Mouse (Mus musculus): ENCODE measurements around the gene Grm8. TPM values are rescaled to one million over a fixed set of nuclear protein-coding genes. Genes with fewer than 3 reads are reported as not detected.

Grm8 gene
- polyA plus RNA-seq, 1 experiment from 2014 or later, result 3.7 TPM

DNA sequence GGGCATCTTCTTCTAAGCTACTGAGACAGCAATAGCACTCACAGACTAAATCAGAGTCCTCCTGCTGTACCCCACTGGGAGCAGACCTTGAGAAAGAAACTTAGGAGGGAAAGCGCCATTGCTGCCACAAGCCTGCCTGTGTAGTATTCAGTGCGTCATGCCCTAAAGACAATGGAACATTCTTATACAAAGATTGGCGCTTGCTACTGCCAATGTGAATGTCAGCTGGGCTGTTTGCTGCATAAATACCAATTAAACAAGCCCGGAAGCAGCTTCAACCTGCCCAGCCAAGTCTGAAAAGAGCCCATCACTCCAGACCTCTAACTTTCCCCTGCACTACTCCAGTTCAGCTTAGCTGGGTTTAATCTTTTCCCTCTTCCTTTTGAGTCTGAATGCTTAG is 2.9 kb downstream of the Grm8 start:
- Histone ChIP-seq H3K36me3 (ENCODE audit: control insufficient read depth, insufficient read depth, low read length) (no peaks in the 10 kb centered on the region), H3K27ac (ENCODE audit: low read length) (no peak overlapping the region), H3K9ac (ENCODE audit: low read depth, low read length) (no peak overlapping the region), H3K4me2 (ENCODE audit: low read depth, low read length) (no peak overlapping the region), H3K4me1 (ENCODE audit: control insufficient read depth, insufficient read depth, low read length) (peaks cover 12% of the 10 kb centered on the region; the same call in 1 of the 2 replicates), H3K4me3 (ENCODE audit: low read length) (no peak overlapping the region), H3K9me3 (ENCODE audit: control insufficient read depth, low read length) (no peaks in the 10 kb centered on the region), H3K27me3 (replicated peaks; ENCODE audit: control insufficient read depth, insufficient read depth, low read length) (peaks cover 36% of the 10 kb centered on the region)
- ATAC-seq, result no peak
- 19% methylated on average over 4 of the region's 4 CpGs for WGBS

DNA sequence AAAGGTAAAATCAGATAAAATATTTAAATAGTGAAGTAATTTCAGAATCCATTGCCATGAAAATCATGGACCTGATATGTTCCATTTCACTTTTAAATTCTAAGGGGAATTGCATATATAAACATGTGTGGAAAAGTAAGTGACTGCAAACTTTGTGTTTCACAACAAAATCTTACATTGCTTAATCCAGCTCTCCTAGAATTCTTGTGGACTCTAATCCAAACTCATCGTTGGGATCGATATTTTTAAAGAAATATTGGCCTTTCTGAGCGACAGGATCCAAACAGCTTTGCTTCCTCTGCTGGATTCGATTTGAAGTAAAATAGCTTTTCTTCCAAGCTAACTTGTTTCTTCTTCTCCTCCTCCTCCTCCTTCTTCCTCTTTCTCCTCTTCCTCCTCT is 6.1 kb downstream of the Grm8 start:
- no peaks in the 10 kb centered on the region for H3K36me3 ChIP-seq (ENCODE audit: control insufficient read depth, insufficient read depth, low read length)
- ATAC-seq, result no peak
- no peak overlapping the region for H3K27ac ChIP-seq (ENCODE audit: low read length)
- no peaks in the 10 kb centered on the region for H3K9me3 ChIP-seq (ENCODE audit: control insufficient read depth, low read length)
- no peak overlapping the region for H3K9ac ChIP-seq (ENCODE audit: low read depth, low read length)
- WGBS, result 88% methylated on average over 4 of the region's 4 CpGs
- H3K4me2 ChIP-seq (ENCODE audit: low read depth, low read length), result no peak overlapping the region
- H3K27me3 ChIP-seq (replicated peaks; ENCODE audit: control insufficient read depth, insufficient read depth, low read length), result peaks cover 19% of the 10 kb centered on the region
- no peaks in the 10 kb centered on the region for H3K4me1 ChIP-seq (ENCODE audit: control insufficient read depth, insufficient read depth, low read length)
- no peak overlapping the region for H3K4me3 ChIP-seq (ENCODE audit: low read length)

DNA sequence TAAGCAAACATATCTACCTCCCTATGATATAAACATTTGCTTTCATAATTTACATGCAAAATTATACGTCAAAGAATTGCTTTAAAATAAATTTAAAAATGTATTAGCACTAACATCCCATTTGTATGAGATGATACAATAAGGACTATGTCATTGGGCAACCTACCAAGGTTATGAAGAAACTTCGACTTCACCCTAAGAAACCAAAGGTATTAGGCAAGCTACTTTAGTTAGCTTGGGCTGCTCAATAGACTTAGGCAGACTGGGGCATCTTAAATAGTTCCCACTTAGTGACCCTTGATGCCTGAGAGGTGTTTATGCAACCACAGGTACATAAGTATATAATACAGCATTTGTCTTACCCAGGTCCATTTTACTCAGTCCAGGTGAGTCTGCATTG is 19.5 kb downstream of the Grm8 start:
- no peak for ATAC-seq
- H3K4me3 ChIP-seq (ENCODE audit: low read length), result no peak overlapping the region
- H3K9ac ChIP-seq (ENCODE audit: low read depth, low read length), result no peak overlapping the region
- no peaks in the 10 kb centered on the region for H3K36me3 ChIP-seq (ENCODE audit: control insufficient read depth, insufficient read depth, low read length)
- no peak overlapping the region for H3K27ac ChIP-seq (ENCODE audit: low read length)
- no peaks in the 10 kb centered on the region for H3K9me3 ChIP-seq (ENCODE audit: control insufficient read depth, low read length)
- no peak overlapping the region for H3K4me2 ChIP-seq (ENCODE audit: low read depth, low read length)
- WGBS, result 89% methylated on average over 2 of the region's 2 CpGs
- no peaks in the 10 kb centered on the region for H3K27me3 ChIP-seq (replicated peaks; ENCODE audit: control insufficient read depth, insufficient read depth, low read length)
- no peaks in the 10 kb centered on the region for H3K4me1 ChIP-seq (ENCODE audit: control insufficient read depth, insufficient read depth, low read length)

DNA sequence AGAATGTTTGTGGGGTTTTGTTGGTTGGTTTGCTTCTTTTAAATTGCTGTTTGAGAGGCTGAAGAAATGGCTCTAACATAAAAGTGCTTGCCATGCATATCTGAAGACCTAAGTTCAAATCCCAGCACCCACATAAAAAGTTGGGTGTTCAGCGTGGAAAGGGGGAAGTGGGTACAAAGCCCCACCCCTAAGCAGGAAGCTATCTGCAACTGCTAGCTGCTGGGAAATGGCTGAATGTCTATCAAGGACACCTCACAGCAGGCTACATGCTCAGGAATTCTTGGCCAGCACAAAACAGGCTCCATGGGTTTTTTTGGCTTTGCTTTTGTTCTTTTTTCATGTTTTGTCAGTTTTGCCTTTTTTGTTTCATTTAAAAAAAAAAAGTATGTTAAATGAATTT is 20.1 kb downstream of the Grm8 start:
- Histone ChIP-seq H3K4me2 (ENCODE audit: low read depth, low read length) (no peak overlapping the region), H3K36me3 (ENCODE audit: control insufficient read depth, insufficient read depth, low read length) (no peaks in the 10 kb centered on the region), H3K4me3 (ENCODE audit: low read length) (no peak overlapping the region), H3K27me3 (replicated peaks; ENCODE audit: control insufficient read depth, insufficient read depth, low read length) (no peaks in the 10 kb centered on the region), H3K27ac (ENCODE audit: low read length) (no peak overlapping the region), H3K9me3 (ENCODE audit: control insufficient read depth, low read length) (no peaks in the 10 kb centered on the region), H3K9ac (ENCODE audit: low read depth, low read length) (no peak overlapping the region), H3K4me1 (ENCODE audit: control insufficient read depth, insufficient read depth, low read length) (no peaks in the 10 kb centered on the region)
- no peak for ATAC-seq
- WGBS, result 78% methylated on average over 1 of the region's 1 CpGs

DNA sequence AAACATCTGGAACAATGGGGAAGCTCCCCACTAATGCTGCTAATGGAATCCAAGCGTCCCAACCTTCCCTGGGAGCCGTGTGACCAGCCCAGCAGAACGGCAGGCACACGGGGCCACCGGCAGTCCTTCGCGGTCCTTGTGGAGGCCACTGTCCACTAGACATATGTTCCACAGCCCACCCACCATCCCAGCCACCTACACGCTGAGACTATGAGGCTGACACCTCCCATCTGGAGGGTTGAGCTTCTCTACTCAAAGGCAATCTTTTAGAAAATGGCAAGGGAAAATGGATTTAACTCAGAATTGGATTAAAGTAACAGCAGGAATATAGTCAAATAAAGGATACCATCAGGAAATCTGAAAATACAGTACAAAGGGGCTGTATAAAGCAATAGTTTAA is 23.4 kb downstream of the Grm8 start:
- H3K4me1 ChIP-seq (ENCODE audit: control insufficient read depth, insufficient read depth, low read length), result no peaks in the 10 kb centered on the region
- H3K27ac ChIP-seq (ENCODE audit: low read length), result no peak overlapping the region
- H3K4me2 ChIP-seq (ENCODE audit: low read depth, low read length), result no peak overlapping the region
- no peak overlapping the region for H3K9ac ChIP-seq (ENCODE audit: low read depth, low read length)
- 85% methylated on average over 8 of the region's 8 CpGs for WGBS
- ATAC-seq, result no peak
- H3K27me3 ChIP-seq (replicated peaks; ENCODE audit: control insufficient read depth, insufficient read depth, low read length), result no peaks in the 10 kb centered on the region
- H3K4me3 ChIP-seq (ENCODE audit: low read length), result no peak overlapping the region
- H3K36me3 ChIP-seq (ENCODE audit: control insufficient read depth, insufficient read depth, low read length), result no peaks in the 10 kb centered on the region
- no peaks in the 10 kb centered on the region for H3K9me3 ChIP-seq (ENCODE audit: control insufficient read depth, low read length)

DNA sequence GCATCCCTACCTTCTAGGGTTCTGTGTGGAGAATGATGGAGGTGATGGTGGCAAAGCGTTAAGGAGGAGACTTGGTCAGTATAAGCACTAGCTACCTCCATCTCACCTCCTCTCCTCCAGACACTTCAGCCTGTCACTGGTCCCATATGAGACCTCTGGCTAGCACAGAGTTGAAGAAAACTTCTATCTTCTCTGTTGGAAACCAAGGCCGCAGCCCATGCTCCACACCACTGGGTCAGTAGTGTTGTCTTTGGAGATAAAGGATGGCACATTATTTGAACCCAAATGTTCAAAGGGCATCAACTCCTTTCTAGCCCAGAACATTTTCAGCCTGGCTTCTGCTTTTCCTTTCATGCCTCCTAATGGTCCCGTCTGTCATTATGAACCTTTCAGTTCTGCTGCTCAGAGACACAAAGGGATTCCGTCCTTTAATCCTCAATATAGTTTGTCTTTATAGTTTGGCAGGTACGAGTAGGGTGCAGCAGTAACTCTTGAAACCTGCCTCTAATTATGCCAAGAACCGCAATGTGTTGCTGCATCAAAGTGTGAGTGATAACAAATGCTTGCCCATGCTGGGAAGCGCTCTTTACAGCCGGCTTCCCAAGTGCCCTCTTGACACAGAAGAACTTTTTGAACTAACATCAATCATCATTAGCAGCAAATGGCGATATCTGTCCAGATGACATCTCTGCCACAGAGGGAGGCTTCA is 32.2 kb downstream of the Grm8 start:
- ATAC-seq, result no peak
- Histone ChIP-seq H3K4me1 (ENCODE audit: control insufficient read depth, insufficient read depth, low read length) (no peaks in the 10 kb centered on the region), H3K9me3 (ENCODE audit: control insufficient read depth, low read length) (no peaks in the 10 kb centered on the region), H3K4me3 (ENCODE audit: low read length) (no peak overlapping the region), H3K36me3 (ENCODE audit: control insufficient read depth, insufficient read depth, low read length) (no peaks in the 10 kb centered on the region), H3K4me2 (ENCODE audit: low read depth, low read length) (no peak overlapping the region), H3K9ac (ENCODE audit: low read depth, low read length) (no peak overlapping the region), H3K27ac (ENCODE audit: low read length) (no peak overlapping the region), H3K27me3 (replicated peaks; ENCODE audit: control insufficient read depth, insufficient read depth, low read length) (no peaks in the 10 kb centered on the region)
- 45% methylated on average over 9 of the region's 9 CpGs for WGBS

DNA sequence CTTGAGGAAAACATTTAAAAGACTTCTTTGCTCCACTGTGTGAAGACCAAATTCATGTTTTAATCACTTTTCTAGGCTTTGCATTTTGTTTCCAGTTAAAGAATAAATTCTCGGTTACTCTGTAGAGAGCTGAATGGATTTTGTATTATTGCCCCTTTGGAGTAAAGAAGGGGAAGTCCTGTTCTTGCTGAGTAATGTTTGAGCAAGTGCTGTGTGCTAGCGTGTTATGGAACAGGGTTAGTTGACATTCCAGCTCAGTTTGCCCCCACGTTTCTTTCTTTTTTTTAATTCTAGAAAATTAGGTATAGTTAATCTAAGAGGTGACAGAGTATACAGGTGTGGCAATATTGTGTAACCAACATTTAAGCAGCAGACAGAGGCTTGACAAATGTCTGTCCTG is 35.0 kb downstream of the Grm8 start:
- Histone ChIP-seq H3K27me3 (replicated peaks; ENCODE audit: control insufficient read depth, insufficient read depth, low read length) (no peaks in the 10 kb centered on the region), H3K4me3 (ENCODE audit: low read length) (no peak overlapping the region), H3K4me1 (ENCODE audit: control insufficient read depth, insufficient read depth, low read length) (no peaks in the 10 kb centered on the region), H3K9ac (ENCODE audit: low read depth, low read length) (no peak overlapping the region), H3K9me3 (ENCODE audit: control insufficient read depth, low read length) (no peaks in the 10 kb centered on the region), H3K27ac (ENCODE audit: low read length) (no peak overlapping the region), H3K4me2 (ENCODE audit: low read depth, low read length) (no peak overlapping the region), H3K36me3 (ENCODE audit: control insufficient read depth, insufficient read depth, low read length) (no peaks in the 10 kb centered on the region)
- no peak for ATAC-seq
- 78% methylated on average over 3 of the region's 3 CpGs for WGBS

DNA sequence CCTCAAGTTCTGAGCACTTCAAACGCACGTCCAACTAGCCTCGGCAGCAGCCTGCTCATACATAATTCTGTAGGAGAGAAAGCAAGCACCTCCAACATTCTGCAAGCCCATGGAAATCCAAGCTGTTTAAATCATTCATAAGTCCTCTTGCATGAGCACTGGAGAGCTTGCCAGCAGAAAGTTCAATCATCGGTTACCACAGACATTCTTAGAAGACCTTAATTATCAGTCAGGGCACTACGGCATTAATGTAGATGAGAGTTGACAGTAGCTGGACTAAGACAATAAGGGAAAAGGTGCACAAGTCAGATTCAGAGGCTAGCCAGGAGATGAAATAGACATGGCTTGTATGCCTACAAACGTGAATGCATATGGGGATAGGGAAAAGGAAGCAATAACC is 42.5 kb downstream of the Grm8 start:
- no peaks in the 10 kb centered on the region for H3K27me3 ChIP-seq (replicated peaks; ENCODE audit: control insufficient read depth, insufficient read depth, low read length)
- no peaks in the 10 kb centered on the region for H3K4me1 ChIP-seq (ENCODE audit: control insufficient read depth, insufficient read depth, low read length)
- ATAC-seq, result no peak

DNA sequence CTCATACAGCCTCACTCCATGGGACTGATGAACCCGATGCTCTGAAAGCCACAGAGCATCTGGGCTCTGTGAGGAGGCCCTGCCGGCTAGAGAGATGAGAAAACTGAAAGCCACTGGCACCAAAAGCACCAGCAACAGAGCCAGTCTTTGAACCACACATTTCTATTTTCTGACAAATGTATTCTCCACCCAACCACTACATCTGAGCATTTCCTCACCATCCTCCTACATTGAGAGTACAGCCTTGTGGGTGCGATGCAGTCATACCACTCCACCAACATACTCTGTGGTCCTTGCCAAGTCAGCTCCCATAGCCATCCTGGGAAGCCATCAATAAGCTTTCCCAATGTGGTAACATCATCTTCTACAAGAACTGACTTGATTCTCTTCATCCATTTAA is 43.1 kb downstream of the Grm8 start:
- H3K27ac ChIP-seq (ENCODE audit: low read length), result no peak overlapping the region
- H3K4me2 ChIP-seq (ENCODE audit: low read depth, low read length), result no peak overlapping the region
- no peaks in the 10 kb centered on the region for H3K9me3 ChIP-seq (ENCODE audit: control insufficient read depth, low read length)
- WGBS, result 81% methylated on average over 3 of the region's 3 CpGs
- no peak overlapping the region for H3K9ac ChIP-seq (ENCODE audit: low read depth, low read length)
- ATAC-seq, result no peak
- H3K4me1 ChIP-seq (ENCODE audit: control insufficient read depth, insufficient read depth, low read length), result no peaks in the 10 kb centered on the region
- H3K36me3 ChIP-seq (ENCODE audit: control insufficient read depth, insufficient read depth, low read length), result no peaks in the 10 kb centered on the region
- H3K27me3 ChIP-seq (replicated peaks; ENCODE audit: control insufficient read depth, insufficient read depth, low read length), result no peaks in the 10 kb centered on the region
- H3K4me3 ChIP-seq (ENCODE audit: low read length), result no peak overlapping the region

More for the DNA sequence above, 42.5 kb downstream of the Grm8 start:
- H3K9ac ChIP-seq (ENCODE audit: low read depth, low read length), result no peak overlapping the region
- no peaks in the 10 kb centered on the region for H3K36me3 ChIP-seq (ENCODE audit: control insufficient read depth, insufficient read depth, low read length)
- 86% methylated on average over 6 of the region's 6 CpGs for WGBS
- H3K9me3 ChIP-seq (ENCODE audit: control insufficient read depth, low read length), result no peaks in the 10 kb centered on the region
- H3K4me2 ChIP-seq (ENCODE audit: low read depth, low read length), result no peak overlapping the region
- no peak overlapping the region for H3K27ac ChIP-seq (ENCODE audit: low read length)
- no peak overlapping the region for H3K4me3 ChIP-seq (ENCODE audit: low read length)

DNA sequence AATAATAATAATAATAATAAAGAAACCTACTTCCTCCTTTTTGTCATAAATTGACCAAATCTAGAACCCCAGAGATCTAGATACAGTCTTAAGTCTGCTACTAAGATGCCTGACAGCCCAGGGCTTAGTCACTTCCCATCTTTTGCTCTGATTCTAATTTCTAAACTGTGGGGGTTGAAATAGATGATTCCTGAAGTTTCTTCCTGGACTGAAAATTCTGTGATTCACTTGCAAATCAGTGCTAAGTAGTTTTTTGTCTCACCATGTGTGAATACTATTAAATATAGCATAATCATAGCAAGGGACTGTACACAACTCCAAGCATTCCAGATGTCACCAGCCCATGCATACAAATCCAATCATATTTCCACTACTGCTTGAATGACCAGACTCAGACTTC is 44.0 kb downstream of the Grm8 start:
- H3K4me1 ChIP-seq (ENCODE audit: control insufficient read depth, insufficient read depth, low read length), result no peaks in the 10 kb centered on the region
- no peak overlapping the region for H3K4me2 ChIP-seq (ENCODE audit: low read depth, low read length)
- no peaks in the 10 kb centered on the region for H3K27me3 ChIP-seq (replicated peaks; ENCODE audit: control insufficient read depth, insufficient read depth, low read length)
- no peak overlapping the region for H3K9ac ChIP-seq (ENCODE audit: low read depth, low read length)
- no peaks in the 10 kb centered on the region for H3K9me3 ChIP-seq (ENCODE audit: control insufficient read depth, low read length)
- no peak overlapping the region for H3K27ac ChIP-seq (ENCODE audit: low read length)
- ATAC-seq, result no peak
- no peaks in the 10 kb centered on the region for H3K36me3 ChIP-seq (ENCODE audit: control insufficient read depth, insufficient read depth, low read length)
- H3K4me3 ChIP-seq (ENCODE audit: low read length), result no peak overlapping the region

Data from intestine, embryonic 16.5 days (tissue).